Mouse (Mus musculus) C2C12 (cell line): ENCODE data around the gene Arhgef3.

Source experiments
- CEBPB ChIP-seq: IDR thresholded peaks from one replicate; pipeline ENCODE4 v1.6.1; 2011; ENCODE audit warnings: low read depth, mild to moderate bottlenecking, control low read depth, moderate library complexity
- CTCF ChIP-seq: IDR thresholded peaks from one replicate; pipeline ENCODE4 v1.5.1; 2011; ENCODE audit not compliant: control insufficient read depth, insufficient read depth, insufficient read length
- MYOD1 ChIP-seq: IDR thresholded peaks from one replicate; pipeline ENCODE4 v1.6.1; 2011; ENCODE audit warnings: low read depth; ENCODE audit not compliant: control insufficient read depth, insufficient read length
- MYOG ChIP-seq: IDR thresholded peaks from one replicate; pipeline ENCODE4 v1.6.1; 2011; ENCODE audit not compliant: control insufficient read depth, insufficient read length; ENCODE audit errors: extremely low read depth

DNA sequence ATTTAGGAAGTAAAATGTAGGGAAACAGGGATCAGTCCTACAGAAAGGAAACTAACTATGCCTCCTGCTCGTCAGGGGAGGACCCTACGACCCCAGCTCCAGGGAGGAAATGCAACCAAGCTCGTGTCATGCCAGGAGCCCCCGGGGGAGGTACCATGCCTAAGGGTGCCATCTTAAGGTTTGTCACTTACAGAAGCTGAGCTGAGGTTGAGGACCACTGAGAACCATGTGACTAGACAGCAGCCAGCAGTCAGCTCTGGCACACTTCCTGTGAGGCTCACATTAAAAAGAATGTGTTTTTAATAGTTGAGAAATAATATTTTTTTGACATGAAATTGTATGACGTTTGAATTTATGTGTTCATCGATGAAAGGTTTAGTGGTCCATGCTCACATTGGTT, 242.4 kb downstream of the Arhgef3 start:
- TF ChIP-seq CTCF (no peak), CEBPB (no peak), MYOG (no peak), MYOD1 (no peak)
